Mouse (Mus musculus) midbrain, embryonic 12.5 days (tissue): ENCODE data around the gene Dlg2. TPM values are rescaled to one million over a fixed set of nuclear protein-coding genes. Genes with fewer than 3 reads are reported as not detected.
A peak's percentile ranks its signal among the peaks of the same experiment; 100 is the strongest.

Experiments
- ATAC-seq: fragments of 200-750 bp; cut with Nextera tagmentation; 2 replicates; pipeline ENCODE4 v1.8.0; 2017; ENCODE audit warnings: low read depth, moderate TSS enrichment, moderate library complexity; ENCODE audit not compliant: low FRiP score
- H3K27ac ChIP-seq: fragments of 300-500 bp; sonication (generic); replicated peaks from 2 replicates; pipeline ENCODE4 v1.5.1; 2016; ENCODE audit warnings: mild to moderate bottlenecking
- H3K27me3 ChIP-seq: fragments of 300-500 bp; sonication (generic); 2 replicates; pipeline ENCODE4 v1.6.1; 2016; ENCODE audit warnings: mild to moderate bottlenecking
- H3K36me3 ChIP-seq: fragments of 300-500 bp; sonication (generic); 2 replicates; pipeline ENCODE4 v1.6.1; 2016
- H3K4me1 ChIP-seq: fragments of 300-500 bp; sonication (generic); 2 replicates; pipeline ENCODE4 v1.6.1; 2016
- H3K4me2 ChIP-seq: fragments of 300-500 bp; sonication (generic); replicated peaks from 2 replicates; pipeline ENCODE4 v1.6.1; 2016; ENCODE audit warnings: mild to moderate bottlenecking, moderate library complexity
- H3K4me3 ChIP-seq: fragments of 300-500 bp; sonication (generic); 2 replicates; pipeline ENCODE4 v1.5.1; 2016; ENCODE audit warnings: mild to moderate bottlenecking
- H3K9ac ChIP-seq: fragments of 300-500 bp; sonication (generic); replicated peaks from 2 replicates; pipeline ENCODE4 v1.6.1; 2016; ENCODE audit warnings: mild to moderate bottlenecking, moderate library complexity
- H3K9me3 ChIP-seq: fragments of 300-500 bp; sonication (generic); 2 replicates; pipeline ENCODE4 v1.6.1; 2016; ENCODE audit warnings: mild to moderate bottlenecking
- WGBS: fragments of 180-500 bp; shearing (Covaris S2); methylation state at CpG from one replicate; pipeline ENCODE4 v1.1.7; 2016; 5-methylcytosine and 5-hydroxymethylcytosine counted together
- polyA plus RNA-seq: library from polyadenylated mRNA; unstranded; fragments of >200 nt; fragmentation: Nextera tagmentation; extraction: Ambion mirVana; gene quantifications from 2 replicates; pipeline ENCODE4 v1.2.1, GENCODE M21; 2016

Gene Dlg2
- polyA plus RNA-seq, 1 experiment from 2014 or later: 4.2 TPM

DNA sequence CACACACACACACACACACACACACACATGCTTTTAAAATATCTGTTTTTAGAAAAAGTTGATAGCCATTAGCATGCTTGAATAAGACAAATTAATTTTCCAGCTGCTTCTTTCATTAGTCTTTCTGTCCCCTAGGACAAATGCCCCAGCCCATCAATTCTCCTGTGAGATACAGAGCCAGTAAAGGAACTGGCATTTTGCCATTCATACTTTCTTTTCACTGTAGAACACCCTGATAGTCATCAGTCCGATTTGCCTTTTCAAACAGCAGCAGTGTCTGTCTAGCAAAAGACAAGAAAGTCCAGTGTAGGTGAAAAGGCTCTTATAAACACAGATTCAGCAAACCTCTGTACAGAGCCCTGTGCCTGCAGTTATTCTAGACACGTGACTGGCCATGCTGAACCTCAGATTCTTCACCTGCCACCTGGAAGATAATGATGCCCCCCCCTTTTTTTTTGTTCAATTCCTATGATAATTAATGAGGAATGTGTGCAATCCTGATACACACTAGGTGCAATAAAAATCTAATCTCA lies 685.2 kb downstream of the Dlg2 start:
- no peak for ATAC-seq
- Histone ChIP-seq H3K27ac (no peak overlapping the region), H3K9ac (no peak overlapping the region), H3K4me2 (no peak overlapping the region), H3K4me1 (no peaks in the 10 kb centered on the region), H3K36me3 (no peaks in the 10 kb centered on the region), H3K9me3 (no peaks in the 10 kb centered on the region), H3K4me3 (no peak overlapping the region), H3K27me3 (no peaks in the 10 kb centered on the region)
- 80% methylated on average over 2 of the region's 2 CpGs for WGBS

- Histone ChIP-seq H3K9me3 (no peaks in the 10 kb centered on the region), H3K4me3 (no peak overlapping the region), H3K4me1 (no peaks in the 10 kb centered on the region), H3K27ac (no peak overlapping the region), H3K9ac (no peak overlapping the region), H3K36me3 (no peaks in the 10 kb centered on the region), H3K27me3 (no peaks in the 10 kb centered on the region), H3K4me2 (no peak overlapping the region)
- 85% methylated on average over 2 of the region's 2 CpGs for WGBS
- no peak for ATAC-seq
Observed at GRCm38 (mm10) chr7:91173560-91173959, 697.1 kb downstream of the Dlg2 start.

- no peaks in the 10 kb centered on the region for H3K36me3 ChIP-seq
- no peaks in the 10 kb centered on the region for H3K27me3 ChIP-seq
- ATAC-seq: no peak
- H3K9ac ChIP-seq: no peak overlapping the region
- H3K27ac ChIP-seq: no peak overlapping the region
- 96% methylated on average over 2 of the region's 2 CpGs for WGBS
- H3K4me1 ChIP-seq: no peaks in the 10 kb centered on the region
- H3K4me3 ChIP-seq: no peak overlapping the region
- no peak overlapping the region for H3K4me2 ChIP-seq
- no peaks in the 10 kb centered on the region for H3K9me3 ChIP-seq
Observed at GRCm38 (mm10) chr7:91188211-91188610, 711.7 kb downstream of the Dlg2 start.

DNA sequence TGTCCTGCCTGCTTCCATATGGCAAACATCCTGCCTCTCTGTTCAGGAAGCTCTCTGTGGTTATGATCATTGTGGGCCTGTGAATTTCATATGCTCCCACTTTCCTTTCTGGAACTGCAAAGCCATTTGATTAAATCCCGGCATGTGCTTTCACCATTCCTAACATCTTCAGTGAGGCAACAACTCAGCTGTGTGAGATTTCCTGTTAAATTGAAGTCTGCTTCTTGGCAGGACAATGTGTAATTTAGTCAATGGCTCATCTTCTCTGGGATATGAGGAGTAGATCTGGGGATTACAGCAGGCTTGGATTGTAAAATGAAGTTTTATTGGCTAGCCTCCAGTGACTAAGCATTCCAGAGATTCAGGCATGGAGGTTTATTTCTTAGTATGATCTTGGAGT lies 722.9 kb downstream of the Dlg2 start:
- 89% methylated on average over 1 of the region's 1 CpGs for WGBS
- Histone ChIP-seq H3K27me3 (no peaks in the 10 kb centered on the region), H3K4me1 (no peaks in the 10 kb centered on the region), H3K36me3 (no peaks in the 10 kb centered on the region), H3K27ac (no peak overlapping the region), H3K4me2 (no peak overlapping the region), H3K9me3 (no peaks in the 10 kb centered on the region), H3K4me3 (no peak overlapping the region), H3K9ac (no peak overlapping the region)
- no peak for ATAC-seq

GRCm38 (mm10) chr7:91208083-91208852 lies 731.8 kb downstream of the Dlg2 start:
- H3K4me3 ChIP-seq: no peak overlapping the region
- no peaks in the 10 kb centered on the region for H3K4me1 ChIP-seq
- no peaks in the 10 kb centered on the region for H3K9me3 ChIP-seq
- H3K36me3 ChIP-seq: no peaks in the 10 kb centered on the region
- 54% methylated on average over 5 of the region's 5 CpGs for WGBS
- H3K27me3 ChIP-seq: no peaks in the 10 kb centered on the region
- H3K4me2 ChIP-seq: no peak overlapping the region
- ATAC-seq: peak; percentile 86
- H3K27ac ChIP-seq: no peak overlapping the region
- H3K9ac ChIP-seq: no peak overlapping the region

GRCm38 (mm10) chr7:91208973-91209372 lies 732.5 kb downstream of the Dlg2 start:
- Histone ChIP-seq H3K4me3 (no peak overlapping the region), H3K36me3 (no peaks in the 10 kb centered on the region), H3K27ac (no peak overlapping the region), H3K9ac (no peak overlapping the region), H3K9me3 (no peaks in the 10 kb centered on the region), H3K4me2 (no peak overlapping the region), H3K27me3 (no peaks in the 10 kb centered on the region), H3K4me1 (no peaks in the 10 kb centered on the region)
- WGBS: 74% methylated on average over 6 of the region's 6 CpGs
- no peak for ATAC-seq

DNA sequence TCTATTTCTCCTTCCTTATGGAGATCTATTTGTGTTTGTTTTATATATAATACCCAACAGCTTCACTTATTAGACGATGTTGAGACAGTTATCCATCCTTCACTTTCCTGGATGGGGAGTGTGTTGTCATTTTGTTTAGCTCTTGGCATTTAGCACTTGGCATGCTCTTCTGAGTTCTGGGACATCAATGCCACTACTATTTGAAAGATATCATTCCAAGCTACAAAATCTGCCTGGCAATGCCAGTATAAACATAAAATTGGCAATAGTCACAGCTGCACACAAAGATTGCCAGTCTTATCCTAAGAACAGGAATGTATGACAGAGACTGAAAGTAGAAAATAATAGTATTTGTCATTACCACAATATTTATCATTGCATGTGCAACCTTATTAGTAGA lies 735.8 kb downstream of the Dlg2 start:
- WGBS: 93% methylated on average over 1 of the region's 1 CpGs
- Histone ChIP-seq H3K9me3 (no peaks in the 10 kb centered on the region), H3K4me1 (no peaks in the 10 kb centered on the region), H3K9ac (no peak overlapping the region), H3K4me2 (no peak overlapping the region), H3K27ac (no peak overlapping the region), H3K27me3 (no peaks in the 10 kb centered on the region), H3K4me3 (no peak overlapping the region), H3K36me3 (no peaks in the 10 kb centered on the region)
- no peak for ATAC-seq

GRCm38 (mm10) chr7:91214921-91215320 lies 738.4 kb downstream of the Dlg2 start:
- H3K4me2 ChIP-seq: no peak overlapping the region
- no peaks in the 10 kb centered on the region for H3K27me3 ChIP-seq
- WGBS: 80% methylated on average over 1 of the region's 1 CpGs
- no peak overlapping the region for H3K9ac ChIP-seq
- no peaks in the 10 kb centered on the region for H3K36me3 ChIP-seq
- no peaks in the 10 kb centered on the region for H3K9me3 ChIP-seq
- H3K4me1 ChIP-seq: 0 out of 2 replicates have a peak, but pooled peaks cover 4% of the 10 kb centered on the region
- no peak overlapping the region for H3K27ac ChIP-seq
- no peak overlapping the region for H3K4me3 ChIP-seq
- ATAC-seq: no peak

GRCm38 (mm10) chr7:91218321-91218987 lies 742.0 kb downstream of the Dlg2 start:
- 0 out of 2 replicates have a peak, but pooled peaks cover 4% of the 10 kb centered on the region for H3K4me1 ChIP-seq
- no peaks in the 10 kb centered on the region for H3K36me3 ChIP-seq
- H3K27ac ChIP-seq: no peak overlapping the region
- H3K9me3 ChIP-seq: no peaks in the 10 kb centered on the region
- ATAC-seq: no peak
- H3K4me3 ChIP-seq: no peak overlapping the region
- 65% methylated on average over 7 of the region's 7 CpGs for WGBS
- H3K9ac ChIP-seq: no peak overlapping the region
- H3K4me2 ChIP-seq: no peak overlapping the region
- H3K27me3 ChIP-seq: no peaks in the 10 kb centered on the region

DNA sequence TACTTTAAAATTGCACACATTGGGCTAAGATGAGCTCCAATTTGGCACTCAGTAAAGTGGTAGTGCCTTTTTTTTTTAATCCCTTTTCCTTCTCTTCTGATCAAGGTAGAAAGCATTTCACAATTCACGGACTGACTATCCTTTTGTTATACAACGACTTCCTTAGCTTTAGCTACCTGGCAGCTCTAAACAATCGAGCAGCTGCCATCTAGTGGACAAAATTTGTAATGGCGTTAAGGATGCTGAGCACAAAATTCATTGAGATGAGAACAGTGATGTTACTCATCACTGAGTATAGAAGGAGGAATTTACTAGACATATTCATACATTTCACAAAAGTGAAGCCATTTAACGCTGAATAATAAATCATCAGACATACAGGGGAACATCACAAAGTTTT lies 750.0 kb downstream of the Dlg2 start:
- Histone ChIP-seq H3K9ac (no peak overlapping the region), H3K4me3 (no peak overlapping the region), H3K9me3 (no peaks in the 10 kb centered on the region), H3K27me3 (no peaks in the 10 kb centered on the region), H3K36me3 (no peaks in the 10 kb centered on the region), H3K4me1 (no peaks in the 10 kb centered on the region), H3K4me2 (no peak overlapping the region), H3K27ac (no peak overlapping the region)
- WGBS: under 1% methylated on average over 5 of the region's 5 CpGs
- peak; percentile 80 for ATAC-seq

GRCm38 (mm10) chr7:91241718-91242117 lies 765.2 kb downstream of the Dlg2 start:
- ATAC-seq: no peak
- WGBS: 66% methylated on average over 4 of the region's 4 CpGs
- H3K4me3 ChIP-seq: no peak overlapping the region

GRCm38 (mm10) chr7:91261672-91262030 lies 785.2 kb downstream of the Dlg2 start:
- ATAC-seq: no peak
- H3K27ac ChIP-seq: no peak overlapping the region
- H3K9me3 ChIP-seq: no peaks in the 10 kb centered on the region
- peaks cover 12% of the 10 kb centered on the region for H3K27me3 ChIP-seq
- H3K4me1 ChIP-seq: peaks cover 9% of the 10 kb centered on the region; the same call in 1 of the 2 replicates
- peak overlapping the region; percentile 54; the same call in 1 of the 2 replicates for H3K9ac ChIP-seq
- H3K4me3 ChIP-seq: peak overlapping the region; percentile 49
- WGBS: 0% methylated on average over 5 of the region's 5 CpGs
- peak overlapping the region; percentile 73 for H3K4me2 ChIP-seq
- no peaks in the 10 kb centered on the region for H3K36me3 ChIP-seq

More at GRCm38 (mm10) chr7:91241718-91242117, 765.2 kb downstream of the Dlg2 start:
- no peaks in the 10 kb centered on the region for H3K4me1 ChIP-seq
- no peaks in the 10 kb centered on the region for H3K27me3 ChIP-seq
- no peaks in the 10 kb centered on the region for H3K36me3 ChIP-seq
- H3K9me3 ChIP-seq: no peaks in the 10 kb centered on the region
- H3K4me2 ChIP-seq: no peak overlapping the region
- no peak overlapping the region for H3K9ac ChIP-seq
- H3K27ac ChIP-seq: no peak overlapping the region
